Mouse (Mus musculus): ENCODE data around the gene Hfm1.

Hfm1 gene

GRCm38 (mm10) chr5:106843906-106844305, 82.2 kb downstream of the Hfm1 start:
- no peak for DNase-seq (ENCODE audit: low read depth, low spot score)

DNA sequence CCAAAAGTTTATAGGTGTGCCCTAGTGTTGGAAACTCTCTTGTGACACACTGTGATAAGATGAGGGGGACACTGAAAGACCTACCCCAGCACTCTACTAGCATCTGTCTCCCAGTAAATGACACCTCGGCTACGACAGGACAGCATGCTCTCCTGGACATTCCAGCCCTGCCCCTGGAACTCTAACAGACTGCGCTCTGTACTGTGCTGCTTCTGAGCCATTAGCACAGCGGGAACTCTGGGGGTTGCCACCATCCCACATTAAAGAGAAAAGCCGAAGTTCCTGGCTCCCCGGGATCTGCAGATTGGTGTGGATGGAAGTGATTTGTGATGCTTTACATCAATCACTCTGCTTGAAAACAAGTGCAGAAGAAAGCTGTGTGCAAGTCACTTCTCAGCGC, 93.1 kb downstream of the Hfm1 start:
- DNase-seq (ENCODE audit: low read depth, low spot score): no peak

DNA sequence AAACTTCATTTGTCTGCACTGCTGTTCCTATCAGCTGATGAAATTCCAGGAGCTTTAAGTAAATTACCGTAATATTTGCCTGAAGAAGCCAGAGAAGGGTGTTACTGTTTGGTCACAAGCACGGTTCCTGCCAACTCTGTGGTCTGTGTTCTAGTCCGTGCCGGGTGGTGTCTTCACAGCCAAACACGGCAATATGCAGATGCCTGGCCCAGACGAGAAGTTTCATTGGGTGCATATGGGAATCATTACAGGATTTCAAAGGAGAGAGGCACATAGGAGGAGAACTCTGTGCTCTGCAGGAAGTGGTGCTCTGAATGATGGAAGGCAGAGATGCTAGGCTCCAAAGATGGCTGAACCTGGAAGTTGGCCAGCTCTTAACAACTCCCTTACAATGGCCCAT, 94.7 kb downstream of the Hfm1 start:
- no peak for DNase-seq (ENCODE audit: low read depth, low spot score)

DNA sequence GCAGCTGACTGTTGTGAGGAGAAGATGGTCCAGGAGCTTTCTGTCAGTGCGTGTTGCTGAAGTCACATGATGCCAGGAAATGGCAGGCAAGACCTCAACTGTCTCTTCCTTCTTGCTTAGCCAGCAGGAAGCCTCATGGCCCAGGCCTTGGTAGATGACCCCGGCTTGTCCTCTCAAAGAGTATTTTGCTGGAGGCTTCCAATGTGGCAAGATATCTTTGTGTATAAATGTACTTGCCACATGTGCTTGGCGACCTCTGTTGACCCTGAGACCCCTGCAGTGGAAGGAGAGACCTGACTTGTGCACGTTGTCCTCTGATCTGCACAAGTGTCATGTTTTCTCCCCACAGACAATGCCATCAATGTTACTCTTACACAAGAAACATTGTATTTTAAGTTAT, 95.3 kb downstream of the Hfm1 start:
- DNase-seq (ENCODE audit: low read depth, low spot score): no peak

GRCm38 (mm10) chr5:106826740-106827139, 99.4 kb downstream of the Hfm1 start:
- DNase-seq (ENCODE audit: low read depth, low spot score): no peak

DNA sequence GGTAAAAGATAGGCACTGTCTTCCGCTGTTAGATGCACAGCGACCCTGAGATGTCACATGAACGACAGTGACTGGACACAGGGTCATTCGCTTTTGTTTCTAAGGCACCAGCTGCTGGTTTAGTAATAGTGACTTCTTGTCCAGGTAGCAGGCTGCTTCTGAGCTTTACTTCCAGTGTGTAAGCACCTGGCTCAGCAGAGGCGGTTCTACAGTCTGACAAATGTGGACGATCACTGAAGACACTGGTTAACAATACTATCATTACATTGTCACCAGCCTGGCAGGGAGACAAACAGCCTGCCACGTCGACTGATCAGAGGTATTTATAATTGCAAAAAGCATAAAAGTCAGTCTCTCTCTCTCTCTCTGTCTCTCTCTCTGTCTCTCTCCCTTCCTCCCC, 100.1 kb downstream of the Hfm1 start:
- peak; percentile 27 for DNase-seq (ENCODE audit: low read depth, low spot score)

GRCm38 (mm10) chr5:106825301-106825853, 100.7 kb downstream of the Hfm1 start:
- peak; percentile 66 for DNase-seq (ENCODE audit: low read depth, low spot score)

GRCm38 (mm10) chr5:106824716-106825115, 101.4 kb downstream of the Hfm1 start:
- no peak for DNase-seq (ENCODE audit: low read depth, low spot score)

DNA sequence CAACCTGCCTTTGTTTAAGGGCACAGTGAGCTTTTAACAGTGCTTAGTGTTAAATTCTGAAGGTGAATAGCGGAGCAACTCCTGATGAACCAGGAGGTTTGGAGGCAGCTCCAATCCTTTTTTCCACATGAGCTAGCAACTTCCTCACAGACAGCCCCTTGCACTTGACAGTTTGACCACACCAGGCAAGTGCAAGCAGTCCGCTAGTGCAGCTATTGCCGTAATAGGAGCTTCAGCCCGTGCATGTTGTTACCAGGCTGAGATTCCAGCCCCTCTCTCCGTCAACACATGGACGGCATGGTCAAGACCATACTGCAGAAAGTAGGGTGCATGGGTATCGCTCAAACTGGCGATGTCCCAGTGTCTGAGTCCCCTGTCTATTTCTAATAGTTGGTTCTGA, 106.5 kb downstream of the Hfm1 start:
- DNase-seq (ENCODE audit: low read depth, low spot score): no peak

GRCm38 (mm10) chr5:106815923-106816654, 110.0 kb downstream of the Hfm1 start:
- DNase-seq (ENCODE audit: low read depth, low spot score): peak; percentile 9

DNA sequence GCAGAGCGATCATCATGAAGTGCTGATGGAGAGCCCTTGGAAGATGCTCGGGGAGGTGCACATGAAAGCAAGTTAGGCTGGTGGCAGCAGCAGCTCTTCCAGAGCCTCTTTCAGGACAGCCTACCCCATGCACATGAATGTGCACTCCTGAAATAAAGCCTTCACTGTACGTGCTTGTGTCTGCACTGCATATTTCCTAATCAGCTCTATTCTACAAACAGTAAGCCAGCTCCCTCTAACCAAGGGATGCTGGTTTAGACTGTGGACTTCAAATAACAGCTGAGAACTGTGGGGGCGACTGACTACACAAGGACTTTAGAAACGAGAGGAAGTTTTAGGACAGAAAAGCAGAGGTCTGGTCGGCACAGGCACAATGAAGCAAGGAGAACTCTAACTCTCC, 111.5 kb downstream of the Hfm1 start:
- DNase-seq (ENCODE audit: low read depth, low spot score): no peak

DNA sequence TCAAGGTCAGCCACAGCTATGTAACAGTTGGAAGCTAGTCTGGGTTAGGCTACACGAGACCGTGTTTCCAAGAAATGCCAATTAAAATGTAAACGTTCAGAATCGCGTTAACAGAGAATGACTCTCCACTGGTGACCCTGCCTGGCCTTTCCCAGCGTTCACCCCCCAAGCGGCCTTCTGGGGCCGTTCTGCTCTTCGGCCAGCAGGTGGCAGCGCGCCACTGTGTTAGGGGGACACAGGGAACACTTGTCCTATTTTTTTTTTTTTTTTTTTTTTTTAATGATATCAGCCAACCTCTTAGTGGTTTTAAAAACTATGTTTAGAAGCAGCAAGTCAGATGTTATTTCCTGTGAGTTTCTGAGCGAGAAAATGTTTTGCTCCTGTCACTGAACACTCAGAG, 123.0 kb downstream of the Hfm1 start:
- peak; percentile 77 for DNase-seq (ENCODE audit: low read depth, low spot score)

- peak; percentile 92 for DNase-seq (ENCODE audit: low read depth, low spot score)
These were observed 124.0 kb downstream of the Hfm1 start for GRCm38 (mm10) chr5:106801886-106802798.

DNA sequence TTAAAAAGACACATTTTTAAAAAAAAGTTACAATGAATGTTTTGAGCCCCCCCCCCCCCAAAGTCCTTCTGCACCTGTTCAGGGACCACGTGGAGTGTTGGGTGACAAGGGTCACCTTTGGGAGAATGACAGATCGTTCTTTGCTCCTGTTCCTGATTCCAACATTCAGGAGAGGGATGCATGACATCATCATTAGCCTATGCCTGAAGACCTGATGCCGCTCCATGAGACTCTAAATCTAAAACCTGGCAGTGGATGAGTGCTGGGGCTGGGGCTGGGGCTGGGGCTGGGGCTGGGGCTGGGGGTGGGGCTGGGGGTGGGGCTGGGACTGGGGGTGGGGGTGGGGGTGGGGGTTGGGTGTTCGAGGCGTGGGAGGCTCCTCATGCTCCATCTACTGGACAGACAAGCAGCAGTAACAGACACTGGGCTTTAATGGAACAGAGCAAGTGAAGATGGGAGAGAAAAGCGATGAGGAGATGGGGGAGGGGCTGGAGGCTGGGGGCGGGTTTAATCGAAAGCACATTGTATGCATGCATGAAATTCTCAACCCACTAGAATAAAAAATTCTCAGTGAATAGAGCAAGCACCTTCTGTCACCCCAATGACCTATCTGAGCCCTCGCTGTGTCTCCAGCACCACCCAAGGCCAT, 124.8 kb downstream of the Hfm1 start:
- peak; percentile 12 for DNase-seq (ENCODE audit: low read depth, low spot score)

DNA sequence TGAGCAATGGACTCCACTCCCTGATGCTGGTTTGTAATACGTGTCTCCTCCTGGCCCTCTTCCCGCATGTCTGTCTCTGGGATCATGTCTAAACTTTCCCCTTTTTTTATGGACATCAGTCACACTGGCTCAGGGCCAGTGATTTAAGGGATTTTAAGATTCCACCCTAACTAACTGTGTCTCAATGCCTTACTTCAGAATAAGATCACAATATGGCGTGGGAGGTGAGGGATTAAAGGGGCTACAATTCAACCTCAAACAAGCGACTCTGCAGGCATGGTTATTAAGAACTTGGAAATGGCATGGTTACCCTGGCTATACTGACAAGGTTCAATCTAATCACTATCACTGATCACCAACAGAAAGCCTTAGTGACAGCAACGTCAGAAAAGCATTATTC, 128.2 kb downstream of the Hfm1 start:
- no peak for DNase-seq (ENCODE audit: low read depth, low spot score)

DNA sequence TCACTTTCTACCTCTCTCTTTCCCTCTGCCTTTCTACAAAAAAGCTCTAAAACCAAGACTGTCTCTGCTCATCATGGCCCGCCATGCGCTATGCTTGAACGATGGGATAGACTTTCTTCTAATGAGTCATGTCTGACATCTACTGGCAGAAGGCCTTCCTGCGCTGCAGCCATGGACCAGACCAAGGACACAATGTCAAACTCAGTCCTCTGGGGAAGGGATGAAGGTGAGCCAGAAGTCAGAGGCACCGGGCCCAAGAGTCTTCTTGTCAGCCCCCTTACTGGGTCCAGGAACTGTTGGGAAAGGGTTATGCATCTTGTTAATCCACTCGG, 134.9 kb downstream of the Hfm1 start:
- DNase-seq (ENCODE audit: low read depth, low spot score): peak; percentile 54

DNA sequence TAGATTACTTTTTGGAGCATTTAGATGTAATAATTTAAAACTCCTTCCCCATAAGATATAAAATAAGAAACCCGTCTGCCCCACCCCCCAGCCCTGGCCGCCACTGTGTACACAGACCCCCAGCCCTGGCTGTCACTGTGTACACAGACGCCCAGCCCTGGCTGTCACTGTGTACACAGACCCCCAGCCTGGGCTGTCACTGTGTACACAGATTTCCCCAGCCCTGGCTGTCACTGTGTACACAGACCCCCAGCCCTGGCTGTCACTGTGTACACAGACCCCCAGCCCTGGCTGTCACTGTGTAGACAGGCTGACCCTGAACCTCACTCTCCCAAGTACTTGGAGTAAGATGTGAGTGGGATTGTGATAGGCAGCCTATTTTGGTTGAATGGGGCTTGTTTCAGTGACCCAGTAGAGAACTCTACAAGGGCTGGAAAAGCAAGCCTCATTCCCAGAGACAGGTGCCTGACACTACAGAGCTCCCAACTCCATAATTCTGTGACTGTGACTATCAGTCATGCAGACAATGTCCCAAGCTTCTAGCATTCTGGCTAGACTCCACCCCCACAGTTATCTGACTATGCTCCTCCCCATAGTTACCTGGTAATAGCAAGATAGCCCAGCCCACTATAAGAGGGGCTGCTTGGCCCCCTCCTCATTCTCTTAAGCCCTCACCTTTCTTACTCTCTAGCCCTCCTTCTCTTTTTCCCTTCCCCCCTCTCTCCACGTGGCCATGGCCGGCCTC, 135.5 kb downstream of the Hfm1 start:
- DNase-seq (ENCODE audit: low read depth, low spot score): no peak
